Mouse (Mus musculus) lung, adult 10 weeks (tissue): Measurements from ENCODE around the gene B3galt2. TPM values are rescaled to one million over a fixed set of nuclear protein-coding genes. Genes with fewer than 3 reads are reported as not detected.

Experiments used
- polyA plus RNA-seq: library from polyadenylated mRNA; stranded (reverse); fragments of 350-450 nt; fragmentation: Illumina TruSeq; extraction: RNeasy Lipid Tissue Mini Kit (QIAGEN cat#74804); gene quantifications from one replicate; pipeline ENCODE4 v1.2.3, GENCODE M21; 2014; ENCODE audit warnings: low read depth, low replicate concordance; ENCODE audit not compliant: insufficient read depth

B3galt2 gene
- 0.70 TPM for polyA plus RNA-seq

GRCm38 (mm10) chr1:143640650-143641407, at the start of gene B3galt2:
Gene B3galt2, plus strand, starts transcription at chr1:143640664.

GRCm38 (mm10) chr1:143702741-143703262, 62.3 kb downstream of the B3galt2 start, which contains the start of gene Cdc73:
Gene Cdc73, minus strand, starts transcription at chr1:143702893.

Other genes starting within 250 kb of the B3galt2 start
- 8.4 TPM for gene Cdc73, start 62.2 kb downstream of the B3galt2 start, polyA plus RNA-seq
- gene Glrx2, start 75.7 kb downstream of the B3galt2 start, polyA plus RNA-seq = 41.9 TPM
- gene Trove2, start 136.4 kb downstream of the B3galt2 start, polyA plus RNA-seq = 8.9 TPM
- gene Uchl5, start 136.6 kb downstream of the B3galt2 start, polyA plus RNA-seq = 15.1 TPM